Mouse (Mus musculus) lung, postnatal 0 days (tissue): ENCODE results near the gene Ccdc36. TPM values are rescaled to one million over a fixed set of nuclear protein-coding genes. Genes with fewer than 3 reads are reported as not detected.

Experiments used
- ATAC-seq: fragments of 200-750 bp; cut with Nextera tagmentation; 2 replicates; pipeline ENCODE4 v1.8.0; 2017; ENCODE audit warnings: moderate library complexity
- DNase-seq: peaks from one replicate; pipeline ENCODE4 v3.0.0-alpha.2; 2016; ENCODE audit warnings: low spot score
- H3K27ac ChIP-seq: fragments of 300-500 bp; sonication (generic); 2 replicates; pipeline ENCODE4 v1.5.1; 2014; ENCODE audit warnings: antibody characterized with exemption, mild to moderate bottlenecking, low read length, mixed read lengths
- H3K27me3 ChIP-seq: fragments of 300-500 bp; sonication (generic); replicated peaks from 2 replicates; pipeline ENCODE4 v1.6.1; 2014; ENCODE audit warnings: low read length, mixed read lengths; ENCODE audit not compliant: insufficient read depth
- H3K36me3 ChIP-seq: fragments of 300-500 bp; sonication (generic); 2 replicates; pipeline ENCODE4 v1.6.1; 2014; ENCODE audit warnings: low read length, mixed read lengths; ENCODE audit not compliant: insufficient read depth
- H3K4me1 ChIP-seq: fragments of 300-500 bp; sonication (generic); 2 replicates; pipeline ENCODE4 v1.6.1; 2014; ENCODE audit warnings: antibody characterized with exemption, low read depth, low read length, mixed read lengths; ENCODE audit not compliant: insufficient read depth
- H3K4me2 ChIP-seq: fragments of 300-500 bp; sonication (generic); replicated peaks from 2 replicates; pipeline ENCODE4 v1.6.1; 2014; ENCODE audit warnings: low read depth, mild to moderate bottlenecking, low read length, moderate library complexity, mixed read lengths
- H3K4me3 ChIP-seq: fragments of 300-500 bp; sonication (generic); 2 replicates; pipeline ENCODE4 v1.5.1; 2014; ENCODE audit warnings: low read depth, low read length
- H3K9ac ChIP-seq: fragments of 300-500 bp; sonication (generic); replicated peaks from 2 replicates; pipeline ENCODE4 v1.6.1; 2014; ENCODE audit warnings: low read depth, mild to moderate bottlenecking
- H3K9me3 ChIP-seq: fragments of 300-500 bp; sonication (generic); 2 replicates; pipeline ENCODE4 v1.6.1; 2016; ENCODE audit warnings: low read length, mixed read lengths
- CTCF ChIP-seq: IDR thresholded peaks from 2 replicates; pipeline ENCODE4 v1.5.1; 2016; ENCODE audit warnings: antibody characterized with exemption, mild to moderate bottlenecking
- EP300 ChIP-seq: IDR thresholded peaks from 2 replicates; pipeline ENCODE4 v1.6.1; 2016; ENCODE audit warnings: antibody characterized with exemption, mild to moderate bottlenecking, control low read depth
- WGBS: fragments of 180-500 bp; shearing (Covaris S2); extraction: QIAGEN DNeasy Blood & Tissue Kit; methylation state at CpG from one replicate; pipeline ENCODE4 v1.1.7; 2014; 5-methylcytosine and 5-hydroxymethylcytosine counted together
- polyA plus RNA-seq: library from polyadenylated mRNA; unstranded; fragments of >200 nt; fragmentation: Nextera tagmentation; extraction: Ambion mirVana; gene quantifications from 2 replicates; pipeline ENCODE4 v1.2.1, GENCODE M21; 2015

The Ccdc36 gene
- polyA plus RNA-seq, 1 experiment from 2014 or later: 0.31 TPM

GRCm38 (mm10) chr9:108450292-108451169, 22.2 kb upstream of the Ccdc36 start:
- ATAC-seq: peak; percentile 47
- peak; percentile 55 for DNase-seq
- Histone ChIP-seq H3K4me3 (no peak overlapping the region), H3K4me1 (peaks cover 19% of the 10 kb centered on the region; the same call in 1 of the 2 replicates), H3K27me3 (no peaks in the 10 kb centered on the region), H3K9ac (no peak overlapping the region), H3K27ac (no peak overlapping the region), H3K9me3 (no peaks in the 10 kb centered on the region), H3K4me2 (0 out of 2 replicates have a peak overlapping the region, but pooled peaks have one; percentile 17), H3K36me3 (0 out of 2 replicates have a peak, but pooled peaks cover 3% of the 10 kb centered on the region)
- TF ChIP-seq CTCF: no peak
- TF ChIP-seq EP300: no peak
- 48% methylated on average over 21 of the region's 21 CpGs for WGBS

GRCm38 (mm10) chr9:108449860-108450259, 21.6 kb upstream of the Ccdc36 start:
- WGBS: 49% methylated on average over 4 of the region's 4 CpGs
- 0 out of 2 replicates have a peak, but pooled peaks cover 3% of the 10 kb centered on the region for H3K36me3 ChIP-seq
- no peak for TF ChIP-seq EP300
- no peak for TF ChIP-seq CTCF
- DNase-seq (no peak), ATAC-seq (no peak)
- no peak overlapping the region for H3K9ac ChIP-seq
- peaks cover 19% of the 10 kb centered on the region; the same call in 1 of the 2 replicates for H3K4me1 ChIP-seq
- no peak overlapping the region for H3K27ac ChIP-seq
- no peak overlapping the region for H3K4me3 ChIP-seq
- H3K27me3 ChIP-seq: no peaks in the 10 kb centered on the region
- no peaks in the 10 kb centered on the region for H3K9me3 ChIP-seq
- no peak overlapping the region for H3K4me2 ChIP-seq

DNA sequence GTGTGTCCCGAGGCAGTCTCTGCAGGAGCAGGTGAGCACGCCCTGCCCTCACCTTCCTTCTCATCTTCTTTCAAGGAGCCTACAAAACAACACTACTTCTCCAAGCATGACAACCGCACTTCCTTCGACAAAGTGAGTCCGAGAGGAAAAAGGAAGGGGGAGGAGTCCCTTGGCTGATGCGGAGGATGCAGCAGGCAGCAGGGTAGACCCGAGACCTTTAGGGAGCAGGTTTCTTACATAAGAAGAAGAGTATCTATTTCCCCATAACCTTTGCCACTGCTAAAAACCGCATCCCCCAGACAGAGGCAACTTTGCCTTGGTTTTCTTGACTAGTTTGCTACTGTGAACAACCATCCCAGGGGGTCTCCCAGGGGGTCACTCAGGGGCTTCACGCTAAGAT, 16.8 kb upstream of the Ccdc36 start:
- Histone ChIP-seq H3K4me3 (no peak overlapping the region), H3K36me3 (0 out of 2 replicates have a peak, but pooled peaks cover 3% of the 10 kb centered on the region), H3K27ac (no peak overlapping the region), H3K4me2 (no peak overlapping the region), H3K9ac (no peak overlapping the region), H3K4me1 (peaks cover 4% of the 10 kb centered on the region; the same call in 1 of the 2 replicates), H3K27me3 (no peaks in the 10 kb centered on the region), H3K9me3 (no peaks in the 10 kb centered on the region)
- DNase-seq (no peak), ATAC-seq (no peak)
- WGBS: 52% methylated on average over 9 of the region's 9 CpGs
- TF ChIP-seq EP300 (no peak), CTCF (no peak)

DNA sequence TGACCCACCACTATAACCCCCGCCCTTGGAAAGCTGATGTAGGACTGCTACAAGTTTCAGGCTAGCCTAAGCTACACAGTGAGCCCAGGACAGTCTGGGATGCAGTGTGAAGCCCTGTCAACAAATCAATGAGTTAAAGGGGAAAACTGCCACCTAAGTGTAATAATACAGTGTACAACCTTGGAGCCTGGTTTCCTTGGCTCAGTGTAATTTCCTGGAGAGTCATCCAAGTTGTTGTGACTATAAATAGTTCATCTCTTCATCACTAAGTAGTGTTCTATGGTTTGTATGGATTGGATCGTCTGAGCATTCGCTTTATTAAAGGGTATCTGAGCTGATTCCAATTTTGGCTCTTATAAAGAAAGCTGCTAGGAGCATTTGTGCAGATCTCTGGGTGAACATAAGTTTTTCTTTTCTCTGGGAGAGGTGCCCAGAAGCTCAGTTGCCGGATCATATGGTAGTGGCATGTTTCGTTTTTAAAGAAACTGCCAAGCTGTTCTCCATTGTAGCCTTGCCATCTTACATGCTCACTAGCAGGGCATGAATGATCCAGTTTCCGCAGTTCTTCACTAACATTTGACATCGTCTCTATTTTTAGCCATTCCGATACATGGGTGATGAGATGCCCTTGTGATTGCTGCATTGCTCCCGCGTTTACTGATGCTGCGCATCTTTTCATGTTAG, 13.1 kb upstream of the Ccdc36 start:
- peak; percentile 15 for DNase-seq
- H3K27ac ChIP-seq: no peak overlapping the region
- 66% methylated on average over 11 of the region's 11 CpGs for WGBS

GRCm38 (mm10) chr9:108440485-108440884, 12.2 kb upstream of the Ccdc36 start:
- no peaks in the 10 kb centered on the region for H3K36me3 ChIP-seq
- WGBS: 47% methylated on average over 5 of the region's 5 CpGs
- peaks cover 4% of the 10 kb centered on the region; the same call in 1 of the 2 replicates for H3K4me1 ChIP-seq
- no peaks in the 10 kb centered on the region for H3K9me3 ChIP-seq
- DNase-seq: no peak
- no peak overlapping the region for H3K9ac ChIP-seq
- no peak overlapping the region for H3K4me2 ChIP-seq
- H3K4me3 ChIP-seq: no peak overlapping the region
- H3K27me3 ChIP-seq: no peaks in the 10 kb centered on the region
- H3K27ac ChIP-seq: 0 out of 2 replicates have a peak overlapping the region, but pooled peaks have one; percentile 9
- TF ChIP-seq CTCF (no peak), EP300 (no peak)
- no peak for ATAC-seq

More for the DNA sequence above, 13.1 kb upstream of the Ccdc36 start:
- Histone ChIP-seq H3K9ac (no peak overlapping the region), H3K4me2 (no peak overlapping the region), H3K27me3 (no peaks in the 10 kb centered on the region), H3K36me3 (no peaks in the 10 kb centered on the region), H3K4me1 (peaks cover 4% of the 10 kb centered on the region; the same call in 1 of the 2 replicates), H3K4me3 (no peak overlapping the region), H3K9me3 (no peaks in the 10 kb centered on the region)
- TF ChIP-seq CTCF: no peak
- no peak for TF ChIP-seq EP300
- peak; percentile 35 for ATAC-seq

DNA sequence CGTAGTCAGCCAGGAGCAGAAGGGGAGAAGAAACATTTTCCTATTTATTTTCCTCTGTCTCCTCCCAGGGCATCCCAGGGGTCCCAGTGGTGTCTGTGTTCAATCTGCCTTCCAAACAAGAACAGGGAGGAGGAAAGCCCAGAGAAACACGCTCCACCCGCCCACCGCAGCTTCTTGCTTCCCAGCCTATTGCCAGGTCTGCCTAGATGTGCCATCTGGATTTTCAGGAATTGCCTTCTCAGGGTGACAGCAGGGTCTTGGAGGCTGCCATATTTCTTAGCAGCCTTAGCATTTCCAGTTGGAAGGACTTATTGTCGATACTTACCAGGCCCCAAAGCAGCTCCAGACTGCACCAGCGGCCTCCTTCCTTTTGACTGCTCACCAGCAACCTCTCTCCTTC, 10.9 kb upstream of the Ccdc36 start:
- no peak overlapping the region for H3K4me2 ChIP-seq
- H3K9me3 ChIP-seq: no peaks in the 10 kb centered on the region
- WGBS: 88% methylated on average over 6 of the region's 6 CpGs
- H3K9ac ChIP-seq: no peak overlapping the region
- H3K4me3 ChIP-seq: no peak overlapping the region
- no peaks in the 10 kb centered on the region for H3K27me3 ChIP-seq
- TF ChIP-seq EP300 (no peak), CTCF (no peak)
- no peak for DNase-seq
- no peaks in the 10 kb centered on the region for H3K36me3 ChIP-seq
- H3K27ac ChIP-seq: no peak overlapping the region
- peaks cover 4% of the 10 kb centered on the region; the same call in 1 of the 2 replicates for H3K4me1 ChIP-seq
- no peak for ATAC-seq
